Mouse (Mus musculus) activated CD4-positive, CD25-positive, alpha-beta regulatory T cell, adult 9 weeks (primary cell): ENCODE data around the gene Dnah12. TPM values are rescaled to one million over a fixed set of nuclear protein-coding genes. Genes with fewer than 3 reads are reported as not detected.

ENCODE experiments used
- polyA plus RNA-seq: library from polyadenylated mRNA; unstranded; fragments of 100-300 nt; shearing (Covaris generic); gene quantifications from one replicate; pipeline ENCODE4 v1.2.1, GENCODE M21; 2017

Dnah12 gene
- polyA plus RNA-seq = not detected

GRCm38 (mm10) chr14:26692974-26693373, at the start of gene Dnah12:
Gene Dnah12, plus strand, starts transcription at chr14:26693274.

GRCm38 (mm10) chr14:26669292-26670073, 23.6 kb upstream of the Dnah12 start, which contains the start of gene Pde12:
Gene Pde12, minus strand, starts transcription at chr14:26669883.

GRCm38 (mm10) chr14:26894392-26894791, 201.3 kb downstream of the Dnah12 start, which contains the start of gene Asb14:
Gene Asb14, plus strand, starts transcription at chr14:26894557.

Other genes with a start within 250 kb of the Dnah12 start
- gene Slmap, start 158.3 kb upstream of the Dnah12 start, polyA plus RNA-seq = 9.9 TPM
- 5.7 TPM for gene Dennd6a, start 119.4 kb upstream of the Dnah12 start, polyA plus RNA-seq
- gene Arf4, start 55.2 kb upstream of the Dnah12 start, polyA plus RNA-seq = 256 TPM
- gene Pde12, start 23.4 kb upstream of the Dnah12 start, polyA plus RNA-seq = 5.1 TPM
- gene Asb14, start 201.3 kb downstream of the Dnah12 start, polyA plus RNA-seq = not detected